Mouse (Mus musculus): ENCODE measurements around the gene Brms1l. TPM values are rescaled to one million over a fixed set of nuclear protein-coding genes. Genes with fewer than 3 reads are reported as not detected.

Brms1l gene
- polyA plus RNA-seq, 1 experiment: 17.0 TPM

DNA sequence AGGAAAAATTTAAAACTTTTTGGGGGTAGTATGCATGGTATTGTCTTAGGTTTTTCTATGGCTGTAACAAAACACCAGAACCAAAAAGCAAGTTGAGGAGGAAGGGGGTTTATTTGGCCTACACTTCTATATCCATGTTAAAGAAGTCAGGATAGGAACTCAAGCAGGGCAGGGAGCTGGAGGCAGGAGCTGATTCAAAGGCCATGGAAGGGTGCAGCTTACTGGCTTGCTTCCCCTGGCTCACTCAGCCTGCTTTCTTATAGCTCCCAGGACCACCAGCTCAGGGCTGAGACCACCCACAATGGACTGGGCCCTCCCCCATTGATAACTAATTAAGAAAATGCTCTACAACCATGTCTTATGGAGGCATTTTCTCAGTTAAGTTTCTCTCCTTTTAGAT lies 3.2 kb upstream of the Brms1l start:
- no peak overlapping the region for H3K27ac ChIP-seq (ENCODE audit: control insufficient read depth, insufficient read depth, low read length)
- no peak for DNase-seq
- 0 out of 2 replicates have a peak, but pooled peaks cover 2% of the 10 kb centered on the region for H3K4me1 ChIP-seq (replicated peaks; ENCODE audit: control insufficient read depth, insufficient read depth, low read length)
- no peak for TF ChIP-seq CTCF (IDR thresholded peaks at IDR 0.05; ENCODE audit: borderline replicate concordance, control insufficient read depth, extremely low read depth, insufficient read depth, low read length, poor library complexity)
- H3K27me3 ChIP-seq (ENCODE audit: control insufficient read depth, insufficient read depth, low read length): no peaks in the 10 kb centered on the region
- H3K36me3 ChIP-seq (ENCODE audit: control insufficient read depth, insufficient read depth, low read length): no peaks in the 10 kb centered on the region
- no peak overlapping the region for H3K4me3 ChIP-seq (ENCODE audit: control insufficient read depth, insufficient read depth, low read length)

DNA sequence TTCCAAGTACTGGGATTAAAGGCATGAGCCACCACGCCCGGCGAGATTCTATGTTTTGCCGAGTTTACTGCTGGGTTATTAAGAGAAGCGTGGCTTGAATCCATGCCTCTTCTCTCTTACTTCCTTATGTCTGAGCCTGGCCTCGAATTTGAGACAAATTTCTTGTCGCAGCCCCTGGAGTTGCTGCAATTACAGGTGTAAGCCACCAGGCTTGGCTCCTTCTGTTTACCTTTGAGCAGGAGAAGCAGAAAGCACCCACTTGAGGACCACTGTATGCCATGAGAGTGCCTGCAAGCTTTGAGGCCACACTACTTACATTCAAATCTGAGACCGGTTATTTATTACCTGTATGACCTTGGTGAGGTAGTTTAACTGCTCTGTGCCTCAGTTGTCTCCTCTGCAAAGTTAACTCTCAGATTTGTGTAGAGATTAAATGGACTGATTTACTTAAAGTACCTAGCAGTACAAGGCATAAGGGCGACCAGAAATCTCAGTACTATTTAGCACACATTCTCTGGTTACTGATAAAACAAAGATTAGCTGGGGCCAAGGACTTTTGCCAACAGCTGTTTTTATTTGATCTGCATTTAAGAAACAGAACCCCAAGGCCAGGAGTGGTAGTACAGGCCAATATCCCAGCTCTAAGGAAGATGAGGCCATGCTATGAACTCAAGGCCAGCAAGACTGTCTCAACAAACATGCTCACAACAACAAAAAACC lies 2.1 kb upstream of the Brms1l start:
- WGBS: 79% methylated on average over 9 of the region's 9 CpGs

DNA sequence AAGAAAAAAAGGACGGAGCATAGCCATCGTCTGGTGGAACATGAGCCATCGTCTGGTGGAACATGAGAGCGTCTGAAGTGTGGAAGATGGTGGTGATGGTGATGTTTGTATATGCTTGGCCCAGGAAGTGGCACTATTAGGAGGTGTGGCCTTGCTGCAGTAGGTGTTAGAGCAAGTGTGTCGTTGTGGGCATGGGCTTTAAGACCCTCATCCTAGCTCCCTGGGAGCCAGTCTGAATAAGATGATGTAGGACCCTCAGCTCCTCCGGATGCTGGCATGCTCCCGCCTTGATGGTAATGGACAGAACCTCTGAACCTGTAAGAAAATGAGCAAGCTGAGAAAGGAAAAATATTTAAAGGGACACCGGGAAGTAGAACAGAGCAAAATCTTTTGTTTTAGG lies 1.2 kb upstream of the Brms1l start:
- Histone ChIP-seq H3K36me3 (ENCODE audit: control insufficient read depth, insufficient read depth, low read length) (no peaks in the 10 kb centered on the region), H3K27me3 (ENCODE audit: control insufficient read depth, insufficient read depth, low read length) (no peaks in the 10 kb centered on the region), H3K4me1 (replicated peaks; ENCODE audit: control insufficient read depth, insufficient read depth, low read length) (0 out of 2 replicates have a peak, but pooled peaks cover 2% of the 10 kb centered on the region), H3K4me3 (ENCODE audit: control insufficient read depth, insufficient read depth, low read length) (no peak overlapping the region), H3K27ac (ENCODE audit: control insufficient read depth, insufficient read depth, low read length) (no peak overlapping the region)
- no peak for DNase-seq
- TF ChIP-seq POLR2A (IDR thresholded peaks at IDR 0.05; ENCODE audit: control insufficient read depth, extremely low read depth, insufficient read depth, low read length, poor library complexity): no peak
- no peak for TF ChIP-seq CTCF (IDR thresholded peaks at IDR 0.05; ENCODE audit: borderline replicate concordance, control insufficient read depth, extremely low read depth, insufficient read depth, low read length, poor library complexity)
- 96% methylated on average over 8 of the region's 8 CpGs for WGBS

More for the DNA sequence above, 2.1 kb upstream of the Brms1l start:
- H3K4me1 ChIP-seq (replicated peaks; ENCODE audit: control insufficient read depth, insufficient read depth, low read length): 0 out of 2 replicates have a peak, but pooled peaks cover 2% of the 10 kb centered on the region
- DNase-seq: no peak
- H3K27ac ChIP-seq (ENCODE audit: control insufficient read depth, insufficient read depth, low read length): no peak overlapping the region
- no peak for TF ChIP-seq POLR2A (IDR thresholded peaks at IDR 0.05; ENCODE audit: control insufficient read depth, extremely low read depth, insufficient read depth, low read length, poor library complexity)
- no peak for TF ChIP-seq CTCF (IDR thresholded peaks at IDR 0.05; ENCODE audit: borderline replicate concordance, control insufficient read depth, extremely low read depth, insufficient read depth, low read length, poor library complexity)
- H3K27me3 ChIP-seq (ENCODE audit: control insufficient read depth, insufficient read depth, low read length): no peaks in the 10 kb centered on the region
- H3K36me3 ChIP-seq (ENCODE audit: control insufficient read depth, insufficient read depth, low read length): no peaks in the 10 kb centered on the region
- H3K4me3 ChIP-seq (ENCODE audit: control insufficient read depth, insufficient read depth, low read length): no peak overlapping the region

DNA sequence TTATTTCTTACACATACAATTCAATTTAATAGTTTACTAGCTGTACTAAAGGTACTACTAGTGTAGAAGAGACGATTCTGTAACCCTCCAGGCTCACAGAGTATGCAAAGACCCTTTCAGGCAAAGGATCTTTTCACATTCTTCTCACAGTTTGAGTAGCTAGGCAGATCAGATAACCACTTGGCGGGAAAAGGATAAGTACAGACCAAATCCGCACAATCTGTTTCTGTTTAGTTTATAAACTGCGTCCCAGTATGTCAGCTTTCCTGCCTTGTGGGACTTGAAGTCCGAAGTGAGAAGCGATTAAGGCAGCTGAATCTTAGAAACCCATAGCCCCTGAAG lies 296 bp upstream of the Brms1l start:
- Histone ChIP-seq H3K4me3 (ENCODE audit: control insufficient read depth, insufficient read depth, low read length) (no peak overlapping the region), H3K27ac (ENCODE audit: control insufficient read depth, insufficient read depth, low read length) (no peak overlapping the region), H3K27me3 (ENCODE audit: control insufficient read depth, insufficient read depth, low read length) (no peaks in the 10 kb centered on the region), H3K36me3 (ENCODE audit: control insufficient read depth, insufficient read depth, low read length) (no peaks in the 10 kb centered on the region), H3K4me1 (replicated peaks; ENCODE audit: control insufficient read depth, insufficient read depth, low read length) (0 out of 2 replicates have a peak, but pooled peaks cover 2% of the 10 kb centered on the region)
- 0% methylated on average over 6 of the region's 6 CpGs for WGBS
- no peak for DNase-seq
- TF ChIP-seq CTCF (IDR thresholded peaks at IDR 0.05; ENCODE audit: borderline replicate concordance, control insufficient read depth, extremely low read depth, insufficient read depth, low read length, poor library complexity) (no peak), POLR2A (IDR thresholded peaks at IDR 0.05; ENCODE audit: control insufficient read depth, extremely low read depth, insufficient read depth, low read length, poor library complexity) (no peak)

DNA sequence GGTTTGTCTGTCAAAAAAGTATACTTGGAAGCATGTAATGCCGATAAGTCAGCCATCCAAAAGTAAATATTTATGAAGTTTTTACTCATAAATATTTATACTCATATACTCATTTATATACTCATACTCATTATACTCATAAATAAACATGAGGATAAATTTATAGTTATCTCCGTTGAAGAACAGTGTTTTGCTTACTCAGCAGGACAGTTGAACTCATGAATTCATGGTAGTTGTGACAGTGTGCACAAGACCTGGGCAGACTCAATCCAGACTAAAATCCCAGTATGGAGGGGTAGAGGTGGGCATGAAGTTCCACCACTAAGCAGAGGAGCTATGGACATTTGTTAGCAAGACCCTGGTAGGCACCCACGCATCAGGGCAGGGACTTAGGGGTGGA lies 1.4 kb downstream of the Brms1l start:
- WGBS: 95% methylated on average over 3 of the region's 3 CpGs
- H3K27ac ChIP-seq (ENCODE audit: control insufficient read depth, insufficient read depth, low read length): no peak overlapping the region
- no peak for DNase-seq
- no peak overlapping the region for H3K4me3 ChIP-seq (ENCODE audit: control insufficient read depth, insufficient read depth, low read length)
- no peaks in the 10 kb centered on the region for H3K27me3 ChIP-seq (ENCODE audit: control insufficient read depth, insufficient read depth, low read length)
- no peak for TF ChIP-seq CTCF (IDR thresholded peaks at IDR 0.05; ENCODE audit: borderline replicate concordance, control insufficient read depth, extremely low read depth, insufficient read depth, low read length, poor library complexity)
- no peak for TF ChIP-seq POLR2A (IDR thresholded peaks at IDR 0.05; ENCODE audit: control insufficient read depth, extremely low read depth, insufficient read depth, low read length, poor library complexity)
- 0 out of 2 replicates have a peak, but pooled peaks cover 2% of the 10 kb centered on the region for H3K4me1 ChIP-seq (replicated peaks; ENCODE audit: control insufficient read depth, insufficient read depth, low read length)
- H3K36me3 ChIP-seq (ENCODE audit: control insufficient read depth, insufficient read depth, low read length): peaks cover 4% of the 10 kb centered on the region; the same call in 1 of the 2 replicates

DNA sequence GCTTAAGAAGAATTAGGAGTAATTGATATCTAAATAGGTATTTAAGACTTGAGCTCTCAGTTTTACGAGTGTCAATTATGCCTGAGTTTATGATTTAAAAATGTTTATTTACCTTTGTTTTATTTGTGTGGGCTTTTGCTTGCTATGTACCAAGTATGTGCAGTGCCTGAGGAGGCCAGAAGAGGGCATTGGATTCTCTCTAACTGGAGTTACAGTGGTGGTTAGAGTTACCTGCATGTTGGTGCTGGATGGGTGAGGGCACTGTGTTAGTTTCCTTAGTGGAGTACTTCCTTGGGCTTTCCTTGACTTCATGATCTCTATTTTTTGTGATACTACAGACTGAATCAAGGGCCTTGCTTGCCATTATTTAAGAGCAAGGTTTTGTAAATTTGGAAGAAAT lies 10.6 kb downstream of the Brms1l start:
- no peak for TF ChIP-seq POLR2A (IDR thresholded peaks at IDR 0.05; ENCODE audit: control insufficient read depth, extremely low read depth, insufficient read depth, low read length, poor library complexity)
- no peak for TF ChIP-seq CTCF (IDR thresholded peaks at IDR 0.05; ENCODE audit: borderline replicate concordance, control insufficient read depth, extremely low read depth, insufficient read depth, low read length, poor library complexity)
- DNase-seq: peak; percentile 58
- Histone ChIP-seq H3K4me1 (replicated peaks; ENCODE audit: control insufficient read depth, insufficient read depth, low read length) (no peaks in the 10 kb centered on the region), H3K27ac (ENCODE audit: control insufficient read depth, insufficient read depth, low read length) (no peak overlapping the region), H3K36me3 (ENCODE audit: control insufficient read depth, insufficient read depth, low read length) (peaks cover 22% of the 10 kb centered on the region; the same call in 1 of the 2 replicates), H3K4me3 (ENCODE audit: control insufficient read depth, insufficient read depth, low read length) (no peak overlapping the region), H3K27me3 (ENCODE audit: control insufficient read depth, insufficient read depth, low read length) (no peaks in the 10 kb centered on the region)
- 90% methylated on average over 1 of the region's 1 CpGs for WGBS

DNA sequence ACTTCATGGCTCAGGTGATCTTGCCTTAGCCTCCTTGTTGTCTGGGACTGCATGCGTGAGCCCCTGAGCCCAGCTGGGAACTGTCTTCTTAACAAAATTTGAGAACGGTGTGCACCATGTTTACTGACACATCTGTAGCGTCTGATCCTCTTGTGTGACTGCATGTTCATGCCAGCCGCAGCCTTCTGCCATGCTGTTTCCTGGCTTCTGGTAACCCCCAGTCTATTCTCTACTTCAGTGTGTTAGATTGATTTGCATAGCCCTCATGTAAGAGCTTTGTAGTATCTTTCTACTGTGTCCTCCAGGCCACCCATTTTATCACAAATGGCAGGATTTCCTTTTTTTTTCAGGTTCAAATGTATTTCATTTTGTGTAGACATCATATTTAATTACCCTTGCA lies 11.7 kb downstream of the Brms1l start:
- Histone ChIP-seq H3K27me3 (ENCODE audit: control insufficient read depth, insufficient read depth, low read length) (no peaks in the 10 kb centered on the region), H3K27ac (ENCODE audit: control insufficient read depth, insufficient read depth, low read length) (no peak overlapping the region), H3K36me3 (ENCODE audit: control insufficient read depth, insufficient read depth, low read length) (peaks cover 15% of the 10 kb centered on the region; the same call in 1 of the 2 replicates), H3K4me3 (ENCODE audit: control insufficient read depth, insufficient read depth, low read length) (no peak overlapping the region), H3K4me1 (replicated peaks; ENCODE audit: control insufficient read depth, insufficient read depth, low read length) (no peaks in the 10 kb centered on the region)
- no peak for DNase-seq
- no peak for TF ChIP-seq POLR2A (IDR thresholded peaks at IDR 0.05; ENCODE audit: control insufficient read depth, extremely low read depth, insufficient read depth, low read length, poor library complexity)
- 98% methylated on average over 4 of the region's 4 CpGs for WGBS
